Mouse (Mus musculus): ENCODE data around the gene Vav3.

- TF ChIP-seq POLR2A (IDR thresholded peaks at IDR 0.05; ENCODE audit: low read depth, low read length) (no peak), CTCF (IDR thresholded peaks at IDR 0.05; ENCODE audit: extremely low read depth, insufficient read depth, insufficient read length, insufficient replicate concordance) (no peak)
Observed at GRCm38 (mm10) chr3:109456340-109456739, 115.9 kb downstream of the Vav3 start.
